Mouse (Mus musculus) cortical plate, adult 2 months (tissue): Measurements from ENCODE around the gene Hikeshi.

Source experiments
- CTCF ChIP-seq: fragments of 200-500 bp; IDR thresholded peaks from 2 replicates; pipeline ENCODE4 v1.5.1; 2011; ENCODE audit warnings: mild to moderate bottlenecking, control low read depth, low read length; ENCODE audit not compliant: insufficient read depth; ENCODE audit errors: extremely low read depth
- POLR2A ChIP-seq: fragments of 200-500 bp; IDR thresholded peaks from 2 replicates; pipeline ENCODE4 v1.6.1; 2011; ENCODE audit warnings: mild to moderate bottlenecking, low read length, control low read depth; ENCODE audit not compliant: insufficient read depth; ENCODE audit errors: extremely low read depth

DNA sequence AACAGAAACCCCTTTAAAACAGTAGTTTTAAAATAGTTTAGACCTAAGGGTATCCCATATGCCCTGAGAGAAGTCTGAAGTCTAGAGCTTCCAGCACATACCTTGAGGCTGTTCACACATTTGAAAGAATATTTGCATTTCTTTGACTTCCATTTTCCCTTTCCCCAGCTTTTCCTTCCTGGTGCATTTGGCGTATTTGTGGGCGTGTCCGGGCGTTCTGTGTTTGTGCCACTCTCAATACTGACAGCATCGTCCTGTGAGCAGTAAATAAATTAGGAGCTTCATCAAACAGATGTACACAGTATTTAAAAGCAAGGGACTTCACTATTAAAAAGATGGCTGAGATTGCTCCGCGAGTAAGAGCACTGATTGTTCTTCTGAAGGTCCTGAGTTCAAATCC is 35.8 kb upstream of the Hikeshi start:
- TF ChIP-seq CTCF (no peak), POLR2A (no peak)
